Mouse (Mus musculus): ENCODE results near the gene Gpam.
A peak's percentile ranks its signal among the peaks of the same experiment; 100 is the strongest.

Gene Gpam

GRCm38 (mm10) chr19:55076822-55077221 is 50.2 kb downstream of the Gpam start:
- no peak for ATAC-seq (ENCODE audit: insufficient number of reproducible peaks, low FRiP score, low TSS enrichment)

- no peak for ATAC-seq (ENCODE audit: insufficient number of reproducible peaks, low FRiP score, low TSS enrichment)
These were observed 54.0 kb downstream of the Gpam start for GRCm38 (mm10) chr19:55073004-55073403.

GRCm38 (mm10) chr19:55069054-55069453 is 58.0 kb downstream of the Gpam start:
- ATAC-seq (ENCODE audit: insufficient number of reproducible peaks, low FRiP score, low TSS enrichment), result no peak

- no peak for ATAC-seq (ENCODE audit: insufficient number of reproducible peaks, low FRiP score, low TSS enrichment)
These were observed 63.8 kb downstream of the Gpam start for GRCm38 (mm10) chr19:55063272-55063671.

GRCm38 (mm10) chr19:55062501-55062900 is 64.5 kb downstream of the Gpam start:
- no peak for ATAC-seq (ENCODE audit: insufficient number of reproducible peaks, low FRiP score, low TSS enrichment)

- ATAC-seq (ENCODE audit: insufficient number of reproducible peaks, low FRiP score, low TSS enrichment), result no peak
These were observed 65.1 kb downstream of the Gpam start for GRCm38 (mm10) chr19:55061951-55062350.

- 0 out of 2 replicates have a peak, but pooled peaks have one; percentile 27 for ATAC-seq (ENCODE audit: insufficient number of reproducible peaks, low FRiP score, low TSS enrichment)
These were observed 65.6 kb downstream of the Gpam start for GRCm38 (mm10) chr19:55061447-55061901.

GRCm38 (mm10) chr19:55060964-55061363 is 66.1 kb downstream of the Gpam start:
- peak; percentile 68; the same call in 1 of the 2 replicates for ATAC-seq (ENCODE audit: insufficient number of reproducible peaks, low FRiP score, low TSS enrichment)

GRCm38 (mm10) chr19:55057483-55057882 is 69.6 kb downstream of the Gpam start:
- ATAC-seq (ENCODE audit: insufficient number of reproducible peaks, low FRiP score, low TSS enrichment), result no peak

GRCm38 (mm10) chr19:55055634-55056269 is 71.3 kb downstream of the Gpam start:
- no peak for ATAC-seq (ENCODE audit: insufficient number of reproducible peaks, low FRiP score, low TSS enrichment)

- no peak for ATAC-seq (ENCODE audit: insufficient number of reproducible peaks, low FRiP score, low TSS enrichment)
These were observed 73.9 kb downstream of the Gpam start for GRCm38 (mm10) chr19:55053163-55053562.

- ATAC-seq (ENCODE audit: insufficient number of reproducible peaks, low FRiP score, low TSS enrichment), result no peak
These were observed 89.6 kb downstream of the Gpam start for GRCm38 (mm10) chr19:55037406-55037805.

- no peak for ATAC-seq (ENCODE audit: insufficient number of reproducible peaks, low FRiP score, low TSS enrichment)
These were observed 108.2 kb downstream of the Gpam start for GRCm38 (mm10) chr19:55018872-55019271.

All from cerebellum, adult (tissue).